Mouse (Mus musculus) 3134 (cell line): ENCODE measurements around the gene Rpl35a.

ENCODE experiments used
- DNase-seq: peaks from one replicate; pipeline ENCODE4 v3.0.0-alpha.2; 2011; ENCODE audit warnings: low spot score; ENCODE audit not compliant: insufficient read length; ENCODE audit errors: extremely low read depth

Rpl35a gene

GRCm38 (mm10) chr16:33056095-33056785 is at the start of gene Rpl35a, which contains the start of gene Iqcg:
Rpl35a (plus strand) TSS chr16:33056453.
Iqcg (minus strand) TSS chr16:33056218.
- peak; percentile 92 for DNase-seq

- DNase-seq, result no peak
Observed at GRCm38 (mm10) chr16:33006888-33007287, 49.4 kb upstream of the Rpl35a start.

- DNase-seq, result no peak
Observed at GRCm38 (mm10) chr16:33007436-33007835, 48.8 kb upstream of the Rpl35a start.

DNA sequence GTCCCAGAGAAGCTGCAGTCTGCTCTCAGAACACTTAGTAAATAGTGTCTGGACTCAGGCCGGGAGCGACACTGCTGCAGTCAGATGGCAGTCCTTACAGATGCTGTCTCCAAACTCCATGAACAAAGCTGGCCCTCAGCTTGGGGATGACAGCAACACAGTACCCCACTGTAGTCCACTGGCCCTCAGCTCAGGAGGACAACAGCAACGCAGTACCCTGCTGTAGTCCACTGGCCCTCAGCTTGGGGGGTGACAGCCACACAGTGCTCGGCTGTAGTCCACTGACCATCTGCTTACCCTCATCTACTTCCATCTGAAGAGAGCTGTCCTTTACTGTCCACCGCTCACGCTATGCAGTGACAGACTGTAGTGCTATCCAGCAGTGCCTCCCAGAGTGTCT is 46.1 kb upstream of the Rpl35a start:
- no peak for DNase-seq

DNA sequence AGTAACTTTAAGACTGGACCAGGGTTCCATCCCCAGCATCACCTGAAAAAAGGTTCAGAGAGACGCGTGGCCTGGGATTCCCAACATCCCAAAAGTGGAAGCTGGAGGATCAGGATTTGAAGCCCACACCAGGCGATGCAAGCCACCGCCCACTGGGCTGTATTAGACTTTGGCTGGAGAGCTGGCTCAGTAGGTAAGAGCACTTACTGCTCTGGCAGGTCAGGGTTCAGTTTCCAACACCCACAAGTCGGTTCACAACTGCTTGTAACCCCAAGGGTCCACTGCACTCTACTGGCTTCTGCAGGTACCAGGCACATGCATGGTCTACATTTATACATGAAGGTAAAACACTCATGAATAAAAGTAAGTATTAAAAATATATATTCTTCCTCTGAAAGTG is 42.5 kb upstream of the Rpl35a start:
- DNase-seq, result no peak

DNA sequence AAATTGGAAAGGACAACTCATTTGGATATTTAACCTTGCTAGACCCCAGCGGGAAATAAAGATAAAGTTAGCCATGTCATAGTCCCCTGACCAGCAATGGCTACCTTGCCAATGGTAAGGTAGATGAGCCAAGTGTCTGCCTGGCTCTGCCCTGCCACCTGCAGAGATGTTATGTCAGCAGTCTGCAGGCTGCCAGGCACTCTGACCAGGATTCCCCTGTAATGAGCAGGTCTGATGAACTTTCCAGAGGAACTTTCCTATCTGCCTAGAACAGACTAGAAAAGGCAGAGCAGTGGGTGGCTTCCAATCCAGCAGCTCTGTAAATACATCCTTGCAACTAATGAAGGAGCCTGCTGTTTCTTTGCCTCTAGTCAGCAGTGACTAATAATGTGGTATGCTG is 41.3 kb upstream of the Rpl35a start:
- DNase-seq, result no peak

DNA sequence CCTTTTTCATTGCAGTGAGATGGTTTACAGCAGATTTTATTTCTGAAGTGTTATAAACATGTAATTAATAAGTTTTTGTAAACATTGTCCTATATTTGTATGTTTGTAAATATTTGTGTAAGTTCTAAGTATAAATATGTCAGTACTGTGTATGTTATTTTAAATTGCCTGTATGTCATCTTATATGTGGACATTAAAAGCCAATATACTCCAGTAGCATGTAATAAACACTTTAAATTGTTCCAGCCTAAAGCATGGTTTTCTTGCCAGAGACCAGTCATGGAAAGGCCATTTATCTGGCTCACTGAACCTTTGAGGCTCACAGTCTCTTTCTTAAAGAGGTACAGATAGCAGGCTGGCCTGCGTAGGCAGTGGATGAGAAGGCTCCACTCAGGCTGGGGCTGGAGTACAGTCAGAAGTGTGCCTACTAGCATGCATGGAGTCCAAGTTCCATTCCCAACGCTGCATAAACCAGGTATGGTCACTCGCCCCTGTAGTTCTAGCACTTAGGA is 40.8 kb upstream of the Rpl35a start:
- no peak for DNase-seq

- DNase-seq, result no peak
Observed at GRCm38 (mm10) chr16:33015986-33016385, 40.3 kb upstream of the Rpl35a start.

- no peak for DNase-seq
Observed at GRCm38 (mm10) chr16:33017677-33018349, 38.4 kb upstream of the Rpl35a start.

- peak; percentile 23 for DNase-seq
Observed at GRCm38 (mm10) chr16:33019117-33019770, 37.0 kb upstream of the Rpl35a start.

- DNase-seq, result no peak
Observed at GRCm38 (mm10) chr16:33021381-33021780, 34.9 kb upstream of the Rpl35a start.

DNA sequence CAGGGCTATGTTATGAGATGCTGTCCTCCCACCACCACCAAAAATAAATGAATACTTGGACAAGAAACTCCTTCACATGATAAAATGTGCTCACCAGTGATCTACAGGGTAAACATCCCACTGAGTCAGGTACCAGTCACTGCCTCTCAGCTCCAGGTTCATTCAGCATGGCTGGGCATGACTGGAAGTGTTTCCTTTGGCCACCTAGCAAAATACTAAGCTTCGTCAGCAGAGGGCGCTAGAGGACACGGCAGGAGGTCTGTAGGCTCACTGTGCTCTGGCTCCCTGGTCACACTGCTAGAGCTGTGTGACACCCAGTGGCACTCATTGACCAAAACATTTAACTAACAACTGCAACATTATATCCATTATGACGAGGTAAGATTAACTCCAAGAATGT is 32.5 kb upstream of the Rpl35a start:
- DNase-seq, result peak; percentile 40

DNA sequence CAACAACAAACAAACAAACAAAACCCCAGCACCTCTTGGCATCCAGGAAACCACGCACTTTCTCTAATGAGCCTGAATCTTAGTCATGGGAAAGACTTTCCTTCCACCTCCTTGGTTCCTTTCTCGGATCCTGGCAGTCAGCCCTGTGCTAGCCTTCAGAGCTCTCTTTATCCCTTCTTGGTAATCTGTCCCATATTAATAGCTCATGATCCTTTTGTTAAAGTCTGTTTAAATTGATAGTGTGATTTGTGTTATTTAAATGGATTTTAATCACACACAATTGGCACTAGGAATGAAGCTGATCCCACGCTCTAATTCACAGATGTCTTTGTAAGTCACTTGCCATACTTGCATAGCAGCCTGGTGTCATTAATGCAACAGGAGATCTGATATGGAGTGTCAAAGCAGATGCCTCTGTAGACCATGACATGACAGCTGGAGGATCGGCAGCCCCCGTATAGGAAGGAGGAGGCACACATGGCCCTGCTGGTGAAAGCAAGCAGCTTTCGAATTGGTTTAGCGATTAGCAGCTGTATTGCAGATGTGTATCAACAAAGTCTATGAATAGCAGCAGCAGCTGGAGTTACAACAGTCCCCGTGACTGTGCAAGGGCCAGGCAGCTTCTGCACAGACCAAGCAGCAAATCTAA is 31.7 kb upstream of the Rpl35a start:
- no peak for DNase-seq

GRCm38 (mm10) chr16:33026357-33026756 is 29.9 kb upstream of the Rpl35a start:
- no peak for DNase-seq

DNA sequence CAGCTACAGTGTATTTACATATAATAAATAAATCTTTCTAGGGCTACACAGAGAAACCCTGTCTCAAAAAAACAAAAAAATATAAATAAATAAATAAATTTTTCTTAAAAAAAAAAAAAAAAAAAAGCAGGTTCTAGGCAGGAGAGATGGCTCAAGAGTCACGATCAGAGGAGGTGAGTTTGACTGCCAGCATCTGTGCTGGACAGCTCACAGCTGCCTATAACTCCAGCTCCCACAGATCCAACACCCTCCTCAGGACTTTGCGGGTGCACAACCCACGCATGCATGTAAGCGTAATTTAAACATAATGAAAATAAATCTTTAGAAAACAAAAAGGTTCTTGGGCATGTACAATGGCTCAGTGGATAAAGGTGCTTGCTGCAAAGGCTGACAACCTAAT is 20.2 kb upstream of the Rpl35a start:
- no peak for DNase-seq

GRCm38 (mm10) chr16:33042682-33043081 is 13.6 kb upstream of the Rpl35a start:
- no peak for DNase-seq

- DNase-seq, result peak; percentile 39
Observed at GRCm38 (mm10) chr16:33043268-33043667, 13.0 kb upstream of the Rpl35a start.

DNA sequence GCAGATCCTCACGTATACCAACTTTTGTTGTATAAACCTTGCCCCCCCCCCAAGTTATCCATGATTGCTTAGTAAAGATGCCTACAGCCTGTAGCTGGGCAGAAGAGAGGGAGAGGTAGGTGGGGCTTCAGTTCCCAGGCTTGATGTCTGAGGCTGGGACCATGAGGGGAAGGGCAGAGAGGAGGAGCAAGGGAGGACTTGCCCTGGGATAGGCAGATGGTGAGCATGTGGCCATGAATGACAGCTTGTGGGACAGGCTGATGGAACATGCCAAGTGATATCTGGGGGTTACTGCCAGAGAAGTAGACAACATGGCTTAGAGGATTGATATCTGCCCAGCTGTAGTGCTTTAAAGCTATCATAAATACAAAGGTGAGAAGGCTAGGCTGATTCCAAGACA is 8.2 kb upstream of the Rpl35a start:
- DNase-seq, result no peak

GRCm38 (mm10) chr16:33048686-33049085 is 7.6 kb upstream of the Rpl35a start:
- DNase-seq, result no peak

- DNase-seq, result no peak
Observed at GRCm38 (mm10) chr16:33049809-33050208, 6.4 kb upstream of the Rpl35a start.

DNA sequence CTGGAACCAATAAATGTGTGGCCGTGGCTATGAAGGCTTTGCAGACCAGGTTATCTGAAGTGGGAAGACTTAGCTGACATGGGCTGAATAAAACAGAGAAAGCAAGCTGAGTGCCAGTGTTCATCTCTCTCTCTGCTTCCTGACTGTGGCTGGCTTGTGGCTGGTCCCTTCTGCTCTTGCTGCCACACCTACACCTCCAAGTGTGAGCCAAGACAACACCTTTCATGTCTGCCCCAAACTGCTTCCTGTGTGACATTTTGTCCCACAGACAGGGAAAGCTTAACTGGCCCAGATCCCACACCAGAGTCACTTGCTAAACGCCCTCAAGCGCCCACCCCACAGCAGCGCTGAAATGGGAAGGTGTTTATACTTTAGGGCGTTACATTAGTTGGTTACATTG is 3.1 kb upstream of the Rpl35a start:
- DNase-seq, result no peak
